Mouse (Mus musculus) hindbrain, embryonic 11.5 days (tissue): ENCODE measurements around the gene Csn3. TPM values are rescaled to one million over a fixed set of nuclear protein-coding genes. Genes with fewer than 3 reads are reported as not detected.

ENCODE experiments used
- polyA plus RNA-seq: library from polyadenylated mRNA; unstranded; fragments of >200 nt; fragmentation: Nextera tagmentation; extraction: Ambion mirVana; gene quantifications from 2 replicates; pipeline ENCODE4 v1.2.1, GENCODE M21; 2014

Gene Csn3
- polyA plus RNA-seq, 1 experiment from 2014 or later: 0.25 TPM

Other genes starting within 250 kb of the Csn3 start
- not detected in 2 replicates for gene Csn2, start 225.9 kb upstream of the Csn3 start, polyA plus RNA-seq
- gene Csn1s2a, start 151.0 kb upstream of the Csn3 start, polyA plus RNA-seq: not detected in 2 replicates
- gene Csn1s2b, start 117.5 kb upstream of the Csn3 start, polyA plus RNA-seq: not detected in 2 replicates
- gene Prr27, start 99.9 kb upstream of the Csn3 start, polyA plus RNA-seq: not detected in 2 replicates
- gene Odam, start 40.5 kb upstream of the Csn3 start, polyA plus RNA-seq: not detected in 2 replicates
- gene 2310003L06Rik, start 43.9 kb downstream of the Csn3 start, polyA plus RNA-seq: not detected in 2 replicates
- not detected in 2 replicates for gene Gm28434, start 43.9 kb downstream of the Csn3 start, polyA plus RNA-seq
- not detected in 2 replicates for gene Cabs1, start 53.9 kb downstream of the Csn3 start, polyA plus RNA-seq
- gene Smr3a, start 77.0 kb downstream of the Csn3 start, polyA plus RNA-seq: not detected in 2 replicates
- gene Smr2, start 161.0 kb downstream of the Csn3 start, polyA plus RNA-seq: not detected in 2 replicates
- not detected in 2 replicates for gene Gm11116, start 186.0 kb downstream of the Csn3 start, polyA plus RNA-seq
- not detected in 2 replicates for gene Gm11115, start 228.5 kb downstream of the Csn3 start, polyA plus RNA-seq